Mouse (Mus musculus): ENCODE data around the gene Nebl.

- no peak for TF ChIP-seq CTCF (IDR thresholded peaks at IDR 0.05)
- no peak for TF ChIP-seq EP300 (IDR thresholded peaks at IDR 0.05)
Observed at GRCm38 (mm10) chr2:17405899-17406531, 325.2 kb downstream of the Nebl start.

All from lung, postnatal 0 days (tissue).